Mouse (Mus musculus): ENCODE measurements around the gene AC153137.1. TPM values are rescaled to one million over a fixed set of nuclear protein-coding genes. Genes with fewer than 3 reads are reported as not detected.

AC153137.1 gene
- total and polyA plus RNA-seq, 3 experiments, result not detected

DNA sequence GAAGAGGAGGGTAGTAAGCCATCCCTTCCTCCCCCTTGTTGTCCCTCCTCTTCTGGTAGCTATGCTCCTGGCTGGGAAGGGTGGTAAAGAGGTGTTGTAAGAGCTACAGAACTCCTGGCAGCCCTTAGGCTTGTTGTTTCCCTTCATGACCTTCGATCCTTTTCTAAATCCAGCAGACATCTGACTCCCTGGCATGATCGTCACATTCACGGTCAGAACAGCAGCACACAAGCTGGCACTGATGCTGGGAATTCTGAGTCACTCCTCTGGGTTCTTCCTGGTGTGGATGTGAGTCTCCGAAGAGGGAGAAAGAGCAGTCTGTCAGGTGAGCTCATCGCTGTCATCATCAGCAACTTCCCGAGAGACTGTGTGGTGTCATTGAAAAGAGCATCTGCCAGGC lies 41.5 kb upstream of the AC153137.1 start:
- H3K36me3 ChIP-seq (ENCODE audit: control insufficient read depth in 1 of 2, insufficient read depth in 2 of 2, low read length in 2 of 2), result no peaks in the 10 kb centered on the region
- no peaks in the 10 kb centered on the region for H3K79me2 ChIP-seq (ENCODE audit: control insufficient read depth, insufficient read depth, low read length, poor library complexity)
- no peak for TF ChIP-seq MYB (IDR thresholded peaks at IDR 0.05; ENCODE audit: low read depth, low read length)
- no peak for TF ChIP-seq NELFE (IDR thresholded peaks at IDR 0.05; ENCODE audit: low read depth, low read length)
- no peak for TF ChIP-seq SIN3A (IDR thresholded peaks at IDR 0.05; ENCODE audit: low read length)
- no peak for TF ChIP-seq MAZ (IDR thresholded peaks at IDR 0.05; ENCODE audit: low read depth, low read length)
- no peak for TF ChIP-seq RCOR1 (IDR thresholded peaks at IDR 0.05; ENCODE audit: low read depth, low read length)
- TF ChIP-seq ZMIZ1 (IDR thresholded peaks at IDR 0.05; ENCODE audit: low read depth, low read length), result no peak
- no peak for TF ChIP-seq TCF12 (IDR thresholded peaks at IDR 0.05; ENCODE audit: low read depth, low read length)
- no peak for TF ChIP-seq MEF2A (IDR thresholded peaks at IDR 0.05; ENCODE audit: extremely low read depth, insufficient replicate concordance, low read depth, low read length, poor library complexity, severe bottlenecking)
- no peak for TF ChIP-seq E2F4 (IDR thresholded peaks at IDR 0.05; ENCODE audit: borderline replicate concordance, low read depth, low read length)
- no peak overlapping the region for H3K9ac ChIP-seq (ENCODE audit: control insufficient read depth, low read depth, low read length, poor library complexity, severe bottlenecking)
- no peak overlapping the region for H3K27ac ChIP-seq (ENCODE audit: control insufficient read depth, low read depth, low read length)
- H3K4me1 ChIP-seq (ENCODE audit: control insufficient read depth in 1 of 2, insufficient read depth in 2 of 2, low read length in 2 of 2), result no peaks in the 10 kb centered on the region
- DNase-seq (ENCODE audit: low read depth, low spot score), result no peak
- no peak overlapping the region for H3K4me3 ChIP-seq (ENCODE audit: control insufficient read depth in 1 of 2, insufficient read depth in 1 of 2, low read depth in 2 of 2, low read length in 2 of 2)
- no peaks in the 10 kb centered on the region for H3K27me3 ChIP-seq (ENCODE audit: control insufficient read depth in 1 of 2, insufficient read depth in 2 of 2, low read length in 2 of 2)
- no peaks in the 10 kb centered on the region for H3K9me3 ChIP-seq (replicated peaks; ENCODE audit: insufficient read depth, low read length)

DNA sequence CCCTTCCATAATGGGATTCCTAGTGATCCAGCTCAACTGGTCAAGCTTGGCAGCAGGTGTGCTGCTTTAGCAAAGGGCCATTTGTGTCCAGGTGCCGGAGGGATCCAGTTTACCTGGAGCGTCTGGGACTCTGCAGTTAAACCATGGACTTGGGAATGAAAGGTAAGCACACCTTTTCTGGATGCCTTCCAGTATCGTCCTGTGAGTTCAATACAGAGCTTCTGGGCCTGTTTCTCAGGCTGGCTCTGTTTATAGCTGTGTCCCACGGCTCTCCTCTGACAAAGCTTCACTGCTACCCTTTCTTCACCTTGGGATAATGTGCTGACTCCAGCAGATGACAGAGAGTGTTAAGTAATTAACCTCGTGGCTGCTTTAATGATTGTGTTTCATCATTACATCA lies 39.6 kb upstream of the AC153137.1 start:
- Histone ChIP-seq H3K27ac (ENCODE audit: control insufficient read depth, low read depth, low read length) (no peak overlapping the region), H3K36me3 (ENCODE audit: control insufficient read depth in 1 of 2, insufficient read depth in 2 of 2, low read length in 2 of 2) (no peaks in the 10 kb centered on the region), H3K9ac (ENCODE audit: control insufficient read depth, low read depth, low read length, poor library complexity, severe bottlenecking) (no peak overlapping the region), H3K9me3 (replicated peaks; ENCODE audit: insufficient read depth, low read length) (no peaks in the 10 kb centered on the region), H3K79me2 (ENCODE audit: control insufficient read depth, insufficient read depth, low read length, poor library complexity) (no peaks in the 10 kb centered on the region), H3K4me1 (ENCODE audit: control insufficient read depth in 1 of 2, insufficient read depth in 2 of 2, low read length in 2 of 2) (no peaks in the 10 kb centered on the region), H3K4me3 (ENCODE audit: control insufficient read depth in 1 of 2, insufficient read depth in 1 of 2, low read depth in 2 of 2, low read length in 2 of 2) (no peak overlapping the region), H3K27me3 (ENCODE audit: control insufficient read depth in 1 of 2, insufficient read depth in 2 of 2, low read length in 2 of 2) (no peaks in the 10 kb centered on the region)
- no peak for DNase-seq (ENCODE audit: low read depth, low spot score)
- TF ChIP-seq ZNF384 (IDR thresholded peaks at IDR 0.05; ENCODE audit: low read depth, low read length) (no peak), UBTF (IDR thresholded peaks at IDR 0.05; ENCODE audit: borderline replicate concordance, insufficient read depth, low read depth, low read length) (no peak), TBP (IDR thresholded peaks at IDR 0.05; ENCODE audit: low read depth, low read length) (no peak), RCOR1 (IDR thresholded peaks at IDR 0.05; ENCODE audit: low read depth, low read length) (no peak), CHD1 (IDR thresholded peaks at IDR 0.05; ENCODE audit: low read depth, low read length) (no peak), HCFC1 (IDR thresholded peaks at IDR 0.05; ENCODE audit: low read depth, low read length) (no peak), MAFK (IDR thresholded peaks at IDR 0.05; ENCODE audit: borderline replicate concordance, low read depth, low read length) (no peak), SMC3 (IDR thresholded peaks at IDR 0.05; ENCODE audit: low read depth, low read length) (no peak), NELFE (IDR thresholded peaks at IDR 0.05; ENCODE audit: low read depth, low read length) (no peak), POLR2AphosphoS5 (IDR thresholded peaks at IDR 0.05; ENCODE audit: borderline replicate concordance, low read depth, low read length) (no peak), MYC (IDR thresholded peaks at IDR 0.05; ENCODE audit: low read depth, low read length) (no peak), POLR2AphosphoS2 (IDR thresholded peaks at IDR 0.05; ENCODE audit: low read length) (no peak), SIN3A (IDR thresholded peaks at IDR 0.05; ENCODE audit: low read length) (no peak), POLR2A (IDR thresholded peaks at IDR 0.05; ENCODE audit: control insufficient read depth in 1 of 2, insufficient read depth in 1 of 2, low read depth in 1 of 2, low read length in 2 of 2, poor library complexity in 1 of 2) (no peak), NRF1 (IDR thresholded peaks at IDR 0.05; ENCODE audit: insufficient read depth, low read depth, low read length, poor library complexity, severe bottlenecking) (no peak), RAD21 (IDR thresholded peaks at IDR 0.05; ENCODE audit: low read depth, low read length) (no peak), ZKSCAN1 (IDR thresholded peaks at IDR 0.05; ENCODE audit: low read depth, low read length) (no peak), JUND (IDR thresholded peaks at IDR 0.05; ENCODE audit: low read depth, low read length) (no peak), MAX (IDR thresholded peaks at IDR 0.05; ENCODE audit: low read length) (no peak)

Measured in MEL (cell line).